Mouse (Mus musculus) intestine, postnatal 0 days (tissue): Measurements from ENCODE around the gene Itpripl2. TPM values are rescaled to one million over a fixed set of nuclear protein-coding genes. Genes with fewer than 3 reads are reported as not detected.
A peak's percentile ranks its signal among the peaks of the same experiment; 100 is the strongest.

ENCODE experiments used
- ATAC-seq: fragments of 200-750 bp; cut with Nextera tagmentation; 2 replicates; pipeline ENCODE4 v1.8.0; 2017; ENCODE audit warnings: mild to moderate bottlenecking, moderate TSS enrichment, moderate library complexity
- H3K27ac ChIP-seq: fragments of 300-500 bp; sonication (generic); 2 replicates; pipeline ENCODE4 v1.5.1; 2014; ENCODE audit warnings: mild to moderate bottlenecking, low read depth, low read length, moderate library complexity
- H3K27me3 ChIP-seq: fragments of 300-500 bp; sonication (generic); replicated peaks from 2 replicates; pipeline ENCODE4 v1.6.1; 2014; ENCODE audit warnings: low read length, mixed read lengths; ENCODE audit not compliant: control insufficient read depth, insufficient read depth
- H3K36me3 ChIP-seq: fragments of 300-500 bp; sonication (generic); 2 replicates; pipeline ENCODE4 v1.6.1; 2014; ENCODE audit warnings: mild to moderate bottlenecking, moderate library complexity; ENCODE audit not compliant: control insufficient read depth, insufficient read depth
- H3K4me1 ChIP-seq: fragments of 300-500 bp; sonication (generic); replicated peaks from 2 replicates; pipeline ENCODE4 v1.6.1; 2014; ENCODE audit warnings: antibody characterized with exemption, low read length, mixed read lengths; ENCODE audit not compliant: control insufficient read depth, insufficient read depth
- H3K4me2 ChIP-seq: fragments of 300-500 bp; sonication (generic); replicated peaks from 2 replicates; pipeline ENCODE4 v1.6.1; 2014; ENCODE audit warnings: low read depth, mild to moderate bottlenecking, moderate library complexity
- H3K4me3 ChIP-seq: fragments of 300-500 bp; sonication (generic); 2 replicates; pipeline ENCODE4 v1.5.1; 2014; ENCODE audit warnings: low read depth, low read length
- H3K9ac ChIP-seq: fragments of 300-500 bp; sonication (generic); 2 replicates; pipeline ENCODE4 v1.6.1; 2014; ENCODE audit warnings: mild to moderate bottlenecking, low read depth, low read length
- H3K9me3 ChIP-seq: fragments of 300-500 bp; sonication (generic); 2 replicates; pipeline ENCODE4 v1.6.1; 2016; ENCODE audit warnings: mixed run types; ENCODE audit not compliant: control insufficient read depth
- CTCF ChIP-seq: sonication (generic); IDR thresholded peaks from 2 replicates; pipeline ENCODE4 v1.5.1; 2016; ENCODE audit warnings: low read depth, mild to moderate bottlenecking, control low read depth, antibody characterized with exemption, moderate library complexity
- WGBS: fragments of 180-500 bp; shearing (Covaris S2); extraction: QIAGEN DNeasy Blood & Tissue Kit; methylation state at CpG from one replicate; pipeline ENCODE4 v1.1.7; 2014; 5-methylcytosine and 5-hydroxymethylcytosine counted together
- polyA plus RNA-seq: library from polyadenylated mRNA; unstranded; fragments of >200 nt; fragmentation: Nextera tagmentation; extraction: Ambion mirVana; gene quantifications from 2 replicates; pipeline ENCODE4 v1.2.1, GENCODE M21; 2015

The Itpripl2 gene
- polyA plus RNA-seq, 1 experiment from 2014 or later, result 4.6 TPM

DNA sequence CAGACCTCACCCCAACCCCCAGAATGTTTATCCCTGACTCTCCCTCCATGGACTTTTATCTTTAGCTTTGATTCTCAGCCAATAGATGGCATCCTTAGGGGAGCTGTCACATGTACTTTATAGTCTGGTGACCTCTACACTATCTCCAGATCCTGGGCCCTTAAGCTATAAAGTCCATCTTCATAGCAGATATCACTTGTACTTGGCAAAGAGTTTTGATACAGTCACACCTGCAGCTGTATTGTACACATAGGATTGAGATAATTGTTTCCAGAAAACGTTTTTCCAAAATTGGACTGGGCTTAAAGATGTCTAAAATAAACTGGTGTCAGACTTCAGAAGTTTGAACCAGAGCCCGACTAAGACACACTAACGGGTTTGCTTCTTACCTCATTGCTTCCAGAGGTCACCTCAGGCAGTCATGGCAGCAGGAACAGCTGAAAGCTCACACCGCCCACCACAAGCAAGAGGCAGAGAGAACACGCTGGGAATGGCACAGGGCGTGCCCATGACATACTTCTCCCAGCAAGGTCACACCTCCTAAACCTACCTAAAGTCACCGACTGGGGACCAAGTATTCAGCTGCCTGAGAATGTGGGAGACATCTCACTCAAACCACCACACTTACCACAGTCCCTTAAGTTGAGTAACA, 8.1 kb upstream of the Itpripl2 start:
- no peaks in the 10 kb centered on the region for H3K27me3 ChIP-seq
- 31% methylated on average over 7 of the region's 7 CpGs for WGBS
- no peaks in the 10 kb centered on the region; the same call in 1 of the 2 replicates for H3K4me1 ChIP-seq
- no peaks in the 10 kb centered on the region for H3K36me3 ChIP-seq
- peak; percentile 81 for ATAC-seq
- H3K27ac ChIP-seq, result no peak overlapping the region
- TF ChIP-seq CTCF, result no peak
- no peak overlapping the region for H3K4me2 ChIP-seq
- H3K9ac ChIP-seq, result no peak overlapping the region
- H3K9me3 ChIP-seq, result no peaks in the 10 kb centered on the region
- H3K4me3 ChIP-seq, result no peak overlapping the region

DNA sequence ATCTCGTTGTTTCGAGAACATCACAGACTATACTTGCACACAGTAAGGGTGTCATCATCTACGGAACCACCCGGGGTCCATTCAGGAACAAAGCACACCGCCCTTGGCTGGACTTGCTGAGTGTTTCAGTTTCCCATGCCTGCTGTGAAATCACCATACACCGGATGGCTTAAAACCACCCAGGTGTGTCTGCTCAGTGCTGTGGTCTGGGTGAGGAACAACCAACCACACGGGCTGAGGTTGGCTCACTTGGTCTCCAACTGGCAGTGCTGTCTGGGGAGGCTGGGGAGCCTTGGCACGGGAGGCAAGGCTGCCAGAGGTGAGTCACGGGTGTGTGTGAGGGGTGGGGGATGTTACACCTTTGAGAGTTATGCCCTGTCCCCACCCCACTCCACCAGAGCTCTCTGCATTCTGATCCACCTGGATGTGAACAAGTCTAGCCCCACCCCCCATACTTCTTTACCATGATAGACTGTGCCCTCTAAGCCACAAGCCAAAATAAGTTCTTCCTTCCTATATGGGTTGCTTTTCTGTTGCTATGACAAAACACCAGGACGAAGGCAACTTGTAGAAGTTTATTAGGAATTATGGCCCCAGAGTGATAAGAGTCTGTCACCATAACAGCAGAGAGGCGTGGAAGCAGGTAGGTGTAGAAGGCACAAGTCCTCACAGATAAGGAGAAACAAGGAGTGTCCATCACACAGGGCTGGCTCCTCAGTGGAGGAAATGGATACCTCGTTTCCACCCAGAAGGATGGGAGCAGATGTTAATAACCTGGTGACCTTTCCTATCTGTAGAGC, 7.4 kb upstream of the Itpripl2 start:
- no peaks in the 10 kb centered on the region for H3K27me3 ChIP-seq
- H3K36me3 ChIP-seq, result no peaks in the 10 kb centered on the region
- no peak overlapping the region for H3K9ac ChIP-seq
- H3K4me3 ChIP-seq, result no peak overlapping the region
- TF ChIP-seq CTCF, result no peak
- 0 out of 2 replicates have a peak overlapping the region, but pooled peaks have one; percentile 47 for H3K27ac ChIP-seq
- 54% methylated on average over 12 of the region's 12 CpGs for WGBS
- ATAC-seq, result peak; percentile 98
- H3K4me1 ChIP-seq, result no peaks in the 10 kb centered on the region; the same call in 1 of the 2 replicates
- no peaks in the 10 kb centered on the region for H3K9me3 ChIP-seq
- peak overlapping the region; percentile 25; the same call in 1 of the 2 replicates for H3K4me2 ChIP-seq

DNA sequence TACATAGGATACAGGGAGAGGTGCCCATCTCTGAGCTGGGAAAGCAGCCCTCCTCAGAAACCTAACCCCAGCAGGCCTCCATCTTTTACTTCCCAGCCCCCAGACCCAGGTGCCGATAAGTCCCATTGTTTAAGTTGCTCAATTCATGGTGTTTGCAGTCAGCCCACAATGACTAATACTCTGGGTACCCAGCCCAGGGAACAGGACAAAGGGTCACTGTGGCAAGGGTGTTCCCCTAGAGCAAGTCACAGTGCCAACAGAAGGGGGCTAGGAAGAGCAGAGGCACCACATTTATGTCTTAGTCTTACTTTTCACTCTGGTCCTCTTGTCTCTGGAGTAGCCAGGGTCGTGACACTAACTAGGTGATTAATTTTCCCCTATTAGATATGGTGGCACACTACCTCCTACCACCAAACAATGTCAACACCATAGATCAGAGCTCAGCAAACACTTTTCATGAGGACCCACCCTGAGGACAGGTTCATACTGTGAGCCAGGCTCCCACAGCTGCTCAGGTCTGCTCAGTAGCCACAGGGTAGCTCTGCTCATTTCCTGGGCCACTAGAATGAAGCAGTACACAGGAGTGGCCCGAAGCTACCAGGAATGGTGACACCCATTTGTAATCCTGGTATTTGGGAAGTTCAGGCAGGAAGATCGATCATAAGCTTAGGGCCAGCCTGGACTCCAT, 3.3 kb upstream of the Itpripl2 start:
- ATAC-seq, result no peak
- H3K9ac ChIP-seq, result no peak overlapping the region
- no peaks in the 10 kb centered on the region; the same call in 1 of the 2 replicates for H3K36me3 ChIP-seq
- no peak for TF ChIP-seq CTCF
- H3K9me3 ChIP-seq, result no peaks in the 10 kb centered on the region
- WGBS, result 73% methylated on average over 4 of the region's 4 CpGs
- no peaks in the 10 kb centered on the region; the same call in 1 of the 2 replicates for H3K4me1 ChIP-seq
- no peaks in the 10 kb centered on the region for H3K27me3 ChIP-seq
- H3K27ac ChIP-seq, result no peak overlapping the region
- H3K4me3 ChIP-seq, result no peak overlapping the region
- H3K4me2 ChIP-seq, result no peak overlapping the region

DNA sequence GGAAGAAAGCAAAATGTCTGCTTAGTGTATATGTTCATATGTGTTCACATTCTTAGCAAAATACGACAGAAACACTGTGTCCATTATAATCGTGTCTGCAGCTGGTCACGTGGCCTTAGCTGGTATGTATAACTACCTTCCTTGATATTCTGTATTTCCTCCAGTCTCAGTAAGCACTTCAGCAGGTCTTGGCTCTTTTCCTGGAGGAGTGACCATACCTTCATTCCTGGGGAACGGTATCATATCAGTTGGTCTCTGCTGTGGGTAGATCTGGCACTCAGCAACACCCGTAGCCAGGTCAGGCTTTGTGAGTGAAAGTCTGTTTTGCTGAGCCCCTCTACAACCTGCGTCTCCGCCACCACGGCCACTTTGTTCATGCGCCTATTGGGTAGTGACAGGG, 2.1 kb upstream of the Itpripl2 start:
- Histone ChIP-seq H3K4me2 (no peak overlapping the region), H3K4me1 (no peaks in the 10 kb centered on the region; the same call in 1 of the 2 replicates), H3K9me3 (no peaks in the 10 kb centered on the region), H3K4me3 (no peak overlapping the region), H3K27ac (no peak overlapping the region), H3K27me3 (no peaks in the 10 kb centered on the region), H3K36me3 (peaks cover 3% of the 10 kb centered on the region; the same call in 1 of the 2 replicates), H3K9ac (no peak overlapping the region)
- no peak for ATAC-seq
- 81% methylated on average over 9 of the region's 9 CpGs for WGBS
- TF ChIP-seq CTCF, result no peak

DNA sequence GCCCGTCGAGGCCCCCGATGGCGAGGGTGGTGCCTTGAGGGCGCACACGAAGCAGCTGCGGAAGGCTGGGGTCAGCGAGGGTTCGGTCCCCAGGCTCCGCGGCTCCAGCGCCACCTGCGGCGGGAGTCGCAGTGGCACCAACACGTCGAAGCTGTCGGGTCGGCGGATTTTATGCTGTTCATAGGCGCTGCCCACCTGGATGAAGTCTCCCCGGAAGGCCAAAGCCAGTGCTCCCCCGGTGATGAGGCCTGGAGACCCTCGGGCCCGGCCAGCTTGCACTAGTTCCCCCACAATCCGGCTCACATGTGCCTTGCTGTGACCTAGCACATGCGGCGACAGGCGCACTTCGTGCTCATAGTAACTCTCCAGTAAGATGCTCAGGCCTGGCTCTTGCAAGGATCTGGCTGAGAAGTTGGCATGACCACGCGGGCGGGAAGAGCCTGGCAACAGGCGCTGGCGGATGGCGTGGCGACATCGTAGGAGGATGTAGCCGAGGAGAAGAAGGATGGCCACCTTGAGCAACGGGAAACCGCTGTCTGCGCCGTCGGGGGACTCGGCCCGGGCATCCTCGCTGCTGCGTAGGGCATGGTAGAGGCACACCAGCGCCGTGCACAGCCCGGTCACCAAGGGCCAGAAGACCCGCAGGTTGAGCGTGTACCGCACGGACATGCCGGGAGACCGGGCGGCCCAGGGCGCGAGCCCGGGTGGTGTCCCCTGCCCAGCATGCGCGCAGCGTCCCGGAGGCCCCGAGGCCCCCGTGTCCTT, 927 bp downstream of the Itpripl2 start:
- H3K27ac ChIP-seq, result peak overlapping the region; percentile 89
- H3K36me3 ChIP-seq, result peaks cover 3% of the 10 kb centered on the region; the same call in 1 of the 2 replicates
- H3K9me3 ChIP-seq, result no peaks in the 10 kb centered on the region
- H3K4me2 ChIP-seq, result peak overlapping the region; percentile 85
- H3K27me3 ChIP-seq, result no peaks in the 10 kb centered on the region
- TF ChIP-seq CTCF, result peak; percentile 64
- 8% methylated on average over 59 of the region's 67 CpGs for WGBS
- H3K4me1 ChIP-seq, result peaks cover 6% of the 10 kb centered on the region; the same call in 1 of the 2 replicates
- peak overlapping the region; percentile 90 for H3K9ac ChIP-seq
- peak; percentile 19 for ATAC-seq
- peak overlapping the region; percentile 71 for H3K4me3 ChIP-seq
